Mouse (Mus musculus): ENCODE results near the gene Dok4.

- TF ChIP-seq POLR2A (IDR thresholded peaks at IDR 0.05; ENCODE audit: low read depth, low read length): no peak
- no peak for TF ChIP-seq CTCF (conservative IDR thresholded peaks at IDR 0.05; ENCODE audit: insufficient read depth, insufficient read length, low read depth, low read length)
Observed at GRCm38 (mm10) chr8:94904450-94905175, 28.5 kb upstream of the Dok4 start.
